In genomic region chr5:23844531-23844841, GRCm38 (mm10) we compare ENCODE assay signal across 7 mouse cellular contexts. TPM values are rescaled to one million over a fixed set of nuclear protein-coding genes. Genes with fewer than 3 reads are reported as not detected.
DNase-seq lines count a peak whose midpoint lies in the region; ATAC-seq lines count a peak whose summit lies in the region.

No protein-coding gene starts in this region.

- peak overlapping the region; percentile 51 for H3K4me3 ChIP-seq in embryonic facial prominence, embryonic 11.5 days (ENCODE audit: low read depth, low read length)
- H3K4me3 ChIP-seq in heart, embryonic 14.5 days (ENCODE audit: control insufficient read depth in 1 of 2, insufficient read depth in 1 of 2, low read depth in 1 of 2, low read length in 2 of 2), result peak overlapping the region; percentile 79 to 94

- H3K9ac ChIP-seq in embryonic facial prominence, embryonic 11.5 days (replicated peaks; ENCODE audit: low read length), result peak overlapping the region; percentile 51
- peak overlapping the region; percentile 87 for H3K9ac ChIP-seq in heart, embryonic 14.5 days (ENCODE audit: low read length)

- no peak for ATAC-seq in embryonic facial prominence, embryonic 11.5 days (replicated peaks; ENCODE audit: insufficient number of reproducible peaks, low FRiP score, low TSS enrichment, low read depth)
- ATAC-seq in heart, embryonic 14.5 days (ENCODE audit: insufficient number of reproducible peaks, insufficient read depth, low FRiP score, low read depth), result no peak
- ATAC-seq in megakaryocyte-erythroid progenitor cell, adult 5-6 weeks (replicated peaks; ENCODE audit: low FRiP score, low TSS enrichment, poor library complexity, severe bottlenecking), result 0 out of 2 replicates have a peak, but pooled peaks have one; percentile 15

- no peaks in the 10 kb centered on the region for H3K27me3 ChIP-seq in embryonic facial prominence, embryonic 11.5 days (ENCODE audit: control insufficient read depth, insufficient read depth, low read length)
- H3K27me3 ChIP-seq in heart, embryonic 14.5 days (ENCODE audit: control insufficient read depth, insufficient read depth, low read length), result no peaks in the 10 kb centered on the region

- H3K9me3 ChIP-seq in embryonic facial prominence, embryonic 11.5 days (replicated peaks; ENCODE audit: control insufficient read depth, low read length), result no peaks in the 10 kb centered on the region
- no peaks in the 10 kb centered on the region for H3K9me3 ChIP-seq in heart, embryonic 14.5 days (ENCODE audit: control insufficient read depth, low read length)

- H3K27ac ChIP-seq in embryonic facial prominence, embryonic 11.5 days (replicated peaks; ENCODE audit: low read depth, low read length), result no peak overlapping the region
- H3K27ac ChIP-seq in heart, embryonic 14.5 days (replicated peaks in 1 of 2; ENCODE audit: control insufficient read depth in 1 of 2, insufficient read depth in 1 of 2, low read depth in 2 of 2, low read length in 2 of 2), result peak overlapping the region; percentile 80 to 92

- peak; percentile 20 for DNase-seq in ovary, postnatal 36 days (ENCODE audit: low spot score)
- DNase-seq in ovary, postnatal 10 days (ENCODE audit: low spot score), result no peak
- peak; percentile 15 for DNase-seq in embryonic facial prominence, embryonic 11.5 days (ENCODE audit: low spot score)
- peak; percentile 73 to 82 for DNase-seq in kidney, postnatal 25 days
- no peak for DNase-seq in thymus, postnatal 10 days (ENCODE audit: low spot score in 2 of 2)

- 38% methylated on average over 7 of the region's 7 CpGs for WGBS in embryonic facial prominence, embryonic 11.5 days
- WGBS in heart, embryonic 14.5 days, result 27% methylated on average over 7 of the region's 7 CpGs

- peak overlapping the region; percentile 5; the same call in 1 of the 2 replicates for H3K4me2 ChIP-seq in embryonic facial prominence, embryonic 11.5 days (ENCODE audit: low read depth, low read length)
- peak overlapping the region; percentile 67 for H3K4me2 ChIP-seq in heart, embryonic 14.5 days (ENCODE audit: low read length)

- no peaks in the 10 kb centered on the region for H3K4me1 ChIP-seq in embryonic facial prominence, embryonic 11.5 days (ENCODE audit: control insufficient read depth, insufficient read depth, low read length)
- peaks cover 0 to 16% of the 10 kb centered on the region in 2 experiments; a peak in 2 of 4 replicates for H3K4me1 ChIP-seq in heart, embryonic 14.5 days (ENCODE audit: control insufficient read depth in 2 of 2, insufficient read depth in 2 of 2, low read length in 2 of 2)

- H3K36me3 ChIP-seq in embryonic facial prominence, embryonic 11.5 days (replicated peaks; ENCODE audit: control insufficient read depth, insufficient read depth, low read depth, low read length), result no peaks in the 10 kb centered on the region
- H3K36me3 ChIP-seq in heart, embryonic 14.5 days (ENCODE audit: control insufficient read depth, insufficient read depth, low read length), result peaks cover 19% of the 10 kb centered on the region

RNA-seq across cellular contexts. Expression of gene Tomm7, which starts 0.5 kb away (rescaled TPM):
- polyA plus RNA-seq in embryonic facial prominence, embryonic 11.5 days (2014; fragmentation: Nextera tagmentation; extraction: Ambion mirVana), result 122 and 128 TPM in 2 replicates
- 113 and 120 TPM in 2 replicates for polyA plus RNA-seq in heart, embryonic 14.5 days (2014; fragmentation: Nextera tagmentation; extraction: Ambion mirVana)
- total RNA-seq in megakaryocyte-erythroid progenitor cell, adult 5-6 weeks (2014; fragmentation: Nextera tagmentation), result 98.3 and 122 TPM in 2 replicates
- total RNA-seq in megakaryocyte-erythroid progenitor cell, adult 5-6 weeks (2017), result 241 and 274 TPM in 2 replicates

RNA-seq across cellular contexts. Expression of gene Rint1, which starts 57.0 kb away (rescaled TPM):
- polyA plus RNA-seq in embryonic facial prominence, embryonic 11.5 days (2014; fragmentation: Nextera tagmentation; extraction: Ambion mirVana), result 26.4 and 27.4 TPM in 2 replicates
- polyA plus RNA-seq in heart, embryonic 14.5 days (2014; fragmentation: Nextera tagmentation; extraction: Ambion mirVana), result 23.9 and 28.9 TPM in 2 replicates
- total RNA-seq in megakaryocyte-erythroid progenitor cell, adult 5-6 weeks (2014; fragmentation: Nextera tagmentation), result 60.8 and 62.7 TPM in 2 replicates
- 33.6 and 37.5 TPM in 2 replicates for total RNA-seq in megakaryocyte-erythroid progenitor cell, adult 5-6 weeks (2017)

Comparison
In these comparisons a context has a peak if more than half of its experiments do, and no peak if none do; other contexts are left out.
1. DNase-seq: peak in ovary, postnatal 36 days (single experiment), embryonic facial prominence, embryonic 11.5 days (single experiment) and kidney, postnatal 25 days (2 of 2); none in ovary, postnatal 10 days (single experiment) and thymus, postnatal 10 days (0 of 2).